Mouse (Mus musculus) gastrocnemius, postnatal 25 days (tissue): Measurements from ENCODE around the gene Gm13691. TPM values are rescaled to one million over a fixed set of nuclear protein-coding genes. Genes with fewer than 3 reads are reported as not detected.
"Not testable (repeated sequence)": the region's sequence is repeated elsewhere in the genome, so short reads cannot be mapped to it uniquely, and the experiment has no call there.

ENCODE experiments used
- DNase-seq: peaks from one replicate; pipeline ENCODE4 v3.0.0; 2022
- total RNA-seq, 2 experiments: library from RNA; stranded (reverse); gene quantifications; 1 replicate in 1 of 2; 2 replicates in 1 of 2; pipeline ENCODE4 v1.2.3; 2021

Gene Gm13691
- total RNA-seq, 2 experiments from 2014 or later, result 0.64 to 0.70 TPM

- no peak for DNase-seq
Measured at GRCm38 (mm10) chr2:84035997-84036396, 45.6 kb downstream of the Gm13691 start.

- no peak for DNase-seq
Measured at GRCm38 (mm10) chr2:84037304-84037703, 47.0 kb downstream of the Gm13691 start.

- DNase-seq, result not testable (repeated sequence)
Measured at GRCm38 (mm10) chr2:84037943-84038342, 47.6 kb downstream of the Gm13691 start.

GRCm38 (mm10) chr2:84039277-84039676 lies 48.9 kb downstream of the Gm13691 start:
- no peak for DNase-seq

Other genes with a start within 250 kb of the Gm13691 start
- gene Fam171b, start 177.9 kb upstream of the Gm13691 start, total RNA-seq, result 1 to 10 TPM; 1.2 to 3.1 TPM
- not detected for gene Zswim2, start 49.3 kb upstream of the Gm13691 start, total RNA-seq
- gene Gm13698, start 34.9 kb upstream of the Gm13691 start, total RNA-seq, result under 1 TPM; 0.64 to 0.70 TPM
- under 1 TPM; 0.64 to 0.70 TPM for gene Gm13693, start 29.1 kb upstream of the Gm13691 start, total RNA-seq
- gene Gm13695, start 23.2 kb upstream of the Gm13691 start, total RNA-seq, result under 1 TPM in 1 of 2 experiments, not detected in 1; 0.70 TPM
- gene Gm13696, start 17.4 kb upstream of the Gm13691 start, total RNA-seq, result under 1 TPM; 0.64 to 0.70 TPM
- under 1 TPM; 0.64 to 0.70 TPM for gene Gm13694, start 11.6 kb upstream of the Gm13691 start, total RNA-seq
- under 1 TPM; 0.64 to 0.70 TPM for gene Gm13697, start 5.8 kb upstream of the Gm13691 start, total RNA-seq